Mouse (Mus musculus) hindlimb bud, embryonic 11.5 days (tissue): ENCODE measurements around the gene Ccdc187.

Experiments
- DNase-seq: peaks from one replicate; pipeline ENCODE4 v3.0.0-alpha.2; 2012; ENCODE audit warnings: low read depth, low spot score; ENCODE audit errors: extremely low spot score

Ccdc187 gene

GRCm38 (mm10) chr2:26285804-26286203 is 8.6 kb downstream of the Ccdc187 start:
- DNase-seq: no peak

- no peak for DNase-seq
Measured at GRCm38 (mm10) chr2:26280594-26280993, 13.8 kb downstream of the Ccdc187 start.

GRCm38 (mm10) chr2:26279712-26280111 is 14.6 kb downstream of the Ccdc187 start:
- DNase-seq: no peak

GRCm38 (mm10) chr2:26273611-26274010 is 20.7 kb downstream of the Ccdc187 start:
- DNase-seq: peak; percentile 16

GRCm38 (mm10) chr2:26268216-26268615 is 26.1 kb downstream of the Ccdc187 start:
- no peak for DNase-seq

- no peak for DNase-seq
Measured at GRCm38 (mm10) chr2:26266066-26266742, 28.2 kb downstream of the Ccdc187 start.

GRCm38 (mm10) chr2:26265095-26265494 is 29.3 kb downstream of the Ccdc187 start:
- DNase-seq: no peak

- DNase-seq: no peak
Measured at GRCm38 (mm10) chr2:26264646-26265045, 29.7 kb downstream of the Ccdc187 start.

GRCm38 (mm10) chr2:26257315-26258096 is 36.9 kb downstream of the Ccdc187 start:
- no peak for DNase-seq

GRCm38 (mm10) chr2:26254816-26255215 is 39.5 kb downstream of the Ccdc187 start:
- DNase-seq: no peak

- DNase-seq: no peak
Measured at GRCm38 (mm10) chr2:26252514-26253206, 41.7 kb downstream of the Ccdc187 start.

- DNase-seq: no peak
Measured at GRCm38 (mm10) chr2:26247531-26247930, 46.8 kb downstream of the Ccdc187 start.

- no peak for DNase-seq
Measured at GRCm38 (mm10) chr2:26240841-26241240, 53.5 kb downstream of the Ccdc187 start.

GRCm38 (mm10) chr2:26240330-26240729 is 54.0 kb downstream of the Ccdc187 start:
- no peak for DNase-seq

- peak; percentile 61 for DNase-seq
Measured at GRCm38 (mm10) chr2:26237290-26237782, 57.0 kb downstream of the Ccdc187 start, which contains the start of gene Qsox2. TSS of gene Qsox2 (minus strand) at chr2:26237525.

- DNase-seq: peak; percentile 3
Measured at GRCm38 (mm10) chr2:26236681-26237289, 57.6 kb downstream of the Ccdc187 start.

GRCm38 (mm10) chr2:26234771-26235170 is 59.6 kb downstream of the Ccdc187 start:
- DNase-seq: no peak

- no peak for DNase-seq
Measured at GRCm38 (mm10) chr2:26234253-26234652, 60.1 kb downstream of the Ccdc187 start.

GRCm38 (mm10) chr2:26231366-26231765 is 63.0 kb downstream of the Ccdc187 start:
- DNase-seq: no peak

- DNase-seq: no peak
Measured at GRCm38 (mm10) chr2:26230253-26230652, 64.1 kb downstream of the Ccdc187 start.

GRCm38 (mm10) chr2:26227788-26228187 is 66.6 kb downstream of the Ccdc187 start:
- peak; percentile 66 for DNase-seq
